Mouse (Mus musculus) neural tube, embryonic 13.5 days (tissue): ENCODE data around the gene Kbtbd2. TPM values are rescaled to one million over a fixed set of nuclear protein-coding genes. Genes with fewer than 3 reads are reported as not detected.

ENCODE experiments used
- ATAC-seq: fragments of 200-750 bp; cut with Nextera tagmentation; 2 replicates; pipeline ENCODE4 v1.8.0; 2017; ENCODE audit warnings: low read depth, mild to moderate bottlenecking, moderate TSS enrichment, moderate library complexity
- H3K27ac ChIP-seq: fragments of 300-500 bp; sonication (generic); replicated peaks from 2 replicates; pipeline ENCODE4 v1.5.1; 2015; ENCODE audit warnings: moderate library complexity, mild to moderate bottlenecking, inconsistent platforms
- H3K27me3 ChIP-seq: fragments of 300-500 bp; sonication (generic); 2 replicates; pipeline ENCODE4 v1.6.1; 2015; ENCODE audit warnings: mild to moderate bottlenecking, inconsistent platforms
- H3K36me3 ChIP-seq: fragments of 300-500 bp; sonication (generic); 2 replicates; pipeline ENCODE4 v1.6.1; 2015; ENCODE audit warnings: mild to moderate bottlenecking, inconsistent platforms
- H3K4me1 ChIP-seq: fragments of 300-500 bp; sonication (generic); replicated peaks from 2 replicates; pipeline ENCODE4 v1.6.1; 2015; ENCODE audit warnings: inconsistent platforms
- H3K4me2 ChIP-seq: fragments of 300-500 bp; sonication (generic); 2 replicates; pipeline ENCODE4 v1.6.1; 2015; ENCODE audit warnings: inconsistent platforms, mild to moderate bottlenecking, moderate library complexity
- H3K4me3 ChIP-seq: fragments of 300-500 bp; sonication (generic); 2 replicates; pipeline ENCODE4 v1.5.1; 2015; ENCODE audit warnings: mild to moderate bottlenecking, inconsistent platforms
- H3K9ac ChIP-seq: fragments of 300-500 bp; sonication (generic); 2 replicates; pipeline ENCODE4 v1.6.1; 2015; ENCODE audit warnings: moderate library complexity, mild to moderate bottlenecking, inconsistent platforms
- H3K9me3 ChIP-seq: fragments of 300-500 bp; sonication (generic); 2 replicates; pipeline ENCODE4 v1.6.1; 2016; ENCODE audit warnings: inconsistent platforms
- WGBS: fragments of 180-500 bp; shearing (Covaris S2); methylation state at CpG from one replicate; pipeline ENCODE4 v1.1.7; 2015; 5-methylcytosine and 5-hydroxymethylcytosine counted together
- polyA plus RNA-seq: library from polyadenylated mRNA; unstranded; fragments of >200 nt; fragmentation: Nextera tagmentation; extraction: Ambion mirVana; gene quantifications from 2 replicates; pipeline ENCODE4 v1.2.1, GENCODE M21; 2015

Gene Kbtbd2
- polyA plus RNA-seq = 33.2 and 35.3 TPM in 2 replicates

- ATAC-seq = peak; percentile 95
- H3K4me1 ChIP-seq = peaks cover 36% of the 10 kb centered on the region
- peak within 1 kb of the TSS; percentile 59 for H3K4me2 ChIP-seq
- H3K9me3 ChIP-seq = no peaks in the 10 kb centered on the region
- no peaks in the 10 kb centered on the region for H3K36me3 ChIP-seq
- H3K4me3 ChIP-seq = peak within 1 kb of the TSS; percentile 81
- peak within 1 kb of the TSS; percentile 99 for H3K27ac ChIP-seq
- no peaks in the 10 kb centered on the region for H3K27me3 ChIP-seq
- H3K9ac ChIP-seq = peak within 1 kb of the TSS; percentile 93
- under 1% methylated on average over 87 of the region's 98 CpGs for WGBS
These were observed at the start of gene Kbtbd2 for GRCm38 (mm10) chr6:56797311-56798151. Kbtbd2 (minus strand) TSS chr6:56797813.

GRCm38 (mm10) chr6:56844365-56844764, 46.8 kb upstream of the Kbtbd2 start:
- no peak overlapping the region for H3K27ac ChIP-seq
- 93% methylated on average over 2 of the region's 2 CpGs for WGBS
- H3K4me2 ChIP-seq = no peak overlapping the region

GRCm38 (mm10) chr6:56843229-56843628, 45.6 kb upstream of the Kbtbd2 start:
- H3K36me3 ChIP-seq = no peaks in the 10 kb centered on the region
- 91% methylated on average over 3 of the region's 3 CpGs for WGBS
- no peaks in the 10 kb centered on the region for H3K27me3 ChIP-seq
- H3K4me3 ChIP-seq = no peak overlapping the region
- no peaks in the 10 kb centered on the region for H3K4me1 ChIP-seq
- no peak for ATAC-seq
- no peaks in the 10 kb centered on the region for H3K9me3 ChIP-seq
- no peak overlapping the region for H3K4me2 ChIP-seq
- H3K27ac ChIP-seq = no peak overlapping the region
- no peak overlapping the region for H3K9ac ChIP-seq

More at GRCm38 (mm10) chr6:56844365-56844764, 46.8 kb upstream of the Kbtbd2 start:
- no peaks in the 10 kb centered on the region for H3K4me1 ChIP-seq
- H3K9ac ChIP-seq = no peak overlapping the region
- no peaks in the 10 kb centered on the region for H3K9me3 ChIP-seq
- no peaks in the 10 kb centered on the region for H3K36me3 ChIP-seq
- H3K27me3 ChIP-seq = no peaks in the 10 kb centered on the region
- H3K4me3 ChIP-seq = no peak overlapping the region
- ATAC-seq = no peak

GRCm38 (mm10) chr6:56837621-56838020, 40.0 kb upstream of the Kbtbd2 start:
- WGBS = 92% methylated on average over 3 of the region's 3 CpGs
- H3K36me3 ChIP-seq = no peaks in the 10 kb centered on the region
- no peak overlapping the region for H3K4me3 ChIP-seq
- ATAC-seq = no peak
- H3K4me1 ChIP-seq = peaks cover under 1% of the 10 kb centered on the region
- H3K9me3 ChIP-seq = no peaks in the 10 kb centered on the region
- H3K4me2 ChIP-seq = no peak overlapping the region
- no peak overlapping the region for H3K9ac ChIP-seq
- no peaks in the 10 kb centered on the region for H3K27me3 ChIP-seq
- H3K27ac ChIP-seq = no peak overlapping the region

GRCm38 (mm10) chr6:56837166-56837565, 39.6 kb upstream of the Kbtbd2 start:
- H3K4me2 ChIP-seq = no peak overlapping the region
- no peaks in the 10 kb centered on the region for H3K27me3 ChIP-seq
- H3K9me3 ChIP-seq = no peaks in the 10 kb centered on the region
- 96% methylated on average over 12 of the region's 12 CpGs for WGBS
- H3K36me3 ChIP-seq = no peaks in the 10 kb centered on the region
- no peak overlapping the region for H3K9ac ChIP-seq
- no peak overlapping the region for H3K27ac ChIP-seq
- no peak for ATAC-seq
- H3K4me3 ChIP-seq = no peak overlapping the region
- peaks cover 5% of the 10 kb centered on the region for H3K4me1 ChIP-seq

GRCm38 (mm10) chr6:56835532-56835931, 37.9 kb upstream of the Kbtbd2 start:
- peaks cover 6% of the 10 kb centered on the region for H3K4me1 ChIP-seq
- no peaks in the 10 kb centered on the region for H3K9me3 ChIP-seq
- no peak overlapping the region for H3K27ac ChIP-seq
- H3K9ac ChIP-seq = no peak overlapping the region
- H3K27me3 ChIP-seq = no peaks in the 10 kb centered on the region
- H3K36me3 ChIP-seq = no peaks in the 10 kb centered on the region
- H3K4me2 ChIP-seq = no peak overlapping the region
- ATAC-seq = no peak
- WGBS = 93% methylated on average over 10 of the region's 10 CpGs
- H3K4me3 ChIP-seq = no peak overlapping the region

GRCm38 (mm10) chr6:56834769-56835168, 37.2 kb upstream of the Kbtbd2 start:
- H3K27me3 ChIP-seq = no peaks in the 10 kb centered on the region
- no peak overlapping the region for H3K27ac ChIP-seq
- ATAC-seq = no peak
- no peak overlapping the region for H3K9ac ChIP-seq
- no peak overlapping the region for H3K4me2 ChIP-seq
- H3K9me3 ChIP-seq = no peaks in the 10 kb centered on the region
- H3K36me3 ChIP-seq = no peaks in the 10 kb centered on the region
- H3K4me1 ChIP-seq = peaks cover 6% of the 10 kb centered on the region
- no peak overlapping the region for H3K4me3 ChIP-seq
- 72% methylated on average over 5 of the region's 5 CpGs for WGBS

- no peak for ATAC-seq
- peak overlapping the region; percentile 62 for H3K4me3 ChIP-seq
- H3K4me1 ChIP-seq = peaks cover 6% of the 10 kb centered on the region
These were observed 35.2 kb upstream of the Kbtbd2 start for GRCm38 (mm10) chr6:56832830-56833229.

GRCm38 (mm10) chr6:56832407-56832796, 34.8 kb upstream of the Kbtbd2 start:
- Histone ChIP-seq H3K9ac (peak overlapping the region; percentile 71), H3K9me3 (no peaks in the 10 kb centered on the region), H3K4me3 (peak overlapping the region; percentile 62), H3K27ac (peak overlapping the region; percentile 69), H3K4me2 (peak overlapping the region; percentile 82), H3K36me3 (no peaks in the 10 kb centered on the region), H3K4me1 (peaks cover 6% of the 10 kb centered on the region), H3K27me3 (no peaks in the 10 kb centered on the region)
- ATAC-seq = no peak; the same call in none of the 2 replicates
- WGBS = 5% methylated on average over 14 of the region's 15 CpGs

More at GRCm38 (mm10) chr6:56832830-56833229, 35.2 kb upstream of the Kbtbd2 start:
- H3K4me2 ChIP-seq = peak overlapping the region; percentile 82
- H3K9me3 ChIP-seq = no peaks in the 10 kb centered on the region
- no peak overlapping the region for H3K9ac ChIP-seq
- no peak overlapping the region for H3K27ac ChIP-seq
- no peaks in the 10 kb centered on the region for H3K36me3 ChIP-seq
- no peaks in the 10 kb centered on the region for H3K27me3 ChIP-seq

- peak; percentile 95 for ATAC-seq
- peaks cover 6% of the 10 kb centered on the region for H3K4me1 ChIP-seq
- H3K27ac ChIP-seq = peak within 1 kb of the TSS; percentile 69
- peak within 1 kb of the TSS; percentile 71 for H3K9ac ChIP-seq
- H3K36me3 ChIP-seq = no peaks in the 10 kb centered on the region
- H3K9me3 ChIP-seq = no peaks in the 10 kb centered on the region
- no peaks in the 10 kb centered on the region for H3K27me3 ChIP-seq
- peak within 1 kb of the TSS; percentile 82 for H3K4me2 ChIP-seq
- WGBS = under 1% methylated on average over 58 of the region's 58 CpGs
- peak within 1 kb of the TSS; percentile 62 for H3K4me3 ChIP-seq
These were observed 34.2 kb upstream of the Kbtbd2 start, which contains the start of gene Fkbp9 for GRCm38 (mm10) chr6:56831697-56832406. Fkbp9 (plus strand) TSS chr6:56832059.

GRCm38 (mm10) chr6:56825657-56826056, 28.0 kb upstream of the Kbtbd2 start:
- no peak overlapping the region for H3K4me3 ChIP-seq
- H3K27me3 ChIP-seq = no peaks in the 10 kb centered on the region
- no peak overlapping the region for H3K9ac ChIP-seq
- no peaks in the 10 kb centered on the region for H3K36me3 ChIP-seq
- WGBS = 58% methylated on average over 3 of the region's 3 CpGs
- no peak for ATAC-seq
- no peak overlapping the region for H3K27ac ChIP-seq
- H3K9me3 ChIP-seq = no peaks in the 10 kb centered on the region
- H3K4me1 ChIP-seq = no peaks in the 10 kb centered on the region
- H3K4me2 ChIP-seq = no peak overlapping the region

- ATAC-seq = no peak
- H3K9me3 ChIP-seq = no peaks in the 10 kb centered on the region
- WGBS = 83% methylated on average over 2 of the region's 2 CpGs
- no peaks in the 10 kb centered on the region for H3K4me1 ChIP-seq
- no peak overlapping the region for H3K27ac ChIP-seq
- H3K4me3 ChIP-seq = no peak overlapping the region
- H3K27me3 ChIP-seq = no peaks in the 10 kb centered on the region
- no peak overlapping the region for H3K9ac ChIP-seq
- no peaks in the 10 kb centered on the region for H3K36me3 ChIP-seq
- H3K4me2 ChIP-seq = no peak overlapping the region
These were observed 21.5 kb upstream of the Kbtbd2 start for GRCm38 (mm10) chr6:56819124-56819487.
